Mouse (Mus musculus) heart, adult 18-20 months (tissue): ENCODE measurements around the gene Plcd3. TPM values are rescaled to one million over a fixed set of nuclear protein-coding genes. Genes with fewer than 3 reads are reported as not detected.

Experiments
- DNase-seq, 2 experiments: peaks; one replicate each; pipeline ENCODE4 v3.0.0; 2021 to 2022; ENCODE audit warnings: mixed read lengths in 1 of 2
- long read RNA-seq, 2 experiments: library from polyadenylated mRNA; stranded (forward); transcript quantifications; one replicate each; pipeline ENCODE4 v2.0.0; 2021
- total RNA-seq, 2 experiments: library from RNA; stranded (reverse); gene quantifications; 2 replicates each; pipeline ENCODE4 v1.2.3; 2021

Plcd3 gene
- total RNA-seq = 10 to 100 TPM; 11.0 to 14.5 TPM
- long read RNA-seq, experiment 1, partial matches to known transcripts = 3 of 4 reads
- long read RNA-seq, experiment 1, other reads (novel, unspliced or antisense) = 1 of 4 reads
- long read RNA-seq, experiment 2, partial matches to known transcripts = 1 of 5 reads
- long read RNA-seq, experiment 2, other reads (novel, unspliced or antisense) = 4 of 5 reads

DNA sequence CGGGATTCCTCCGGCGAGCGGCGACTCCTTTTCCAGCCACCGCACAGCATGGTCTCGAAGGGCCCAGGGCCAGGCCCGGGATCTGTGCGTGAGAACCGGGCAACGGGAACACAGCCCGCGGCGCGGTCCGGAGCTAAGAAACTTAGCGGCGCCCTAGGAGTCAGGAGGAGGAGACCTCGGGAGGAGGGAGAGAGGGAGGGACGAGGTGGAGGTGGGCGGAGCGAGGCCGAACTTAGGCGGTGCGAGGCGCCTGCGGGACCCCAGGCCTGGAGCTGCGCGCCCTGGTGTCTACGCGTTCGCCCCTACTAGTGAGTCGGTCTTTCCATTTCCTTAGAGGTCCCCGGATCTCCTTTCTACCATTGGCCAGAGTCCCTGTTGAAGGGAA, at the start of gene Plcd3, which contains the start of gene Acbd4:
TSS of gene Plcd3 (minus strand) at position 178 of the 385 bp plus-strand sequence.
TSS of gene Acbd4 (plus strand) at position 202 of the 385 bp plus-strand sequence.
- peak; percentile 93 to 94 for DNase-seq

DNA sequence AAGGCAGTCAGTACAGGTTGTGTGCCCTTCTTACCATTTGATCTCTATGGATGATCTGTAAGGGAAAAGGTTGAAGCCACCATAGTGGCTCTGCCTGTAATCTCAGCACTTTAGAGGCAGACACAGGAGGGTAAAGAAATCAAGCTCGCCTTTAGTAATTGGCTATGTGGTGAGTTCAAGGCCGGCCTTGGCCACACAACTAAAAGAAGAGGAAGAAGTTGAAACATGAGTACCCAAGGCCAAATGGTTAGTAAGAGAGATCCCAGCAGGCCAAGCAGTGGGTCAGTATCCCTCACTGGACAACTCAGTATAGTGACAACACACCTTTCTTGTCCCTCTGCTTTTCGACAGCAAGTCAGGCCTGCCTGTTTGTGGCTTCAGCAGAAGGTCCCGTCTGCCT, 48.3 kb upstream of the Plcd3 start:
- no peak for DNase-seq

GRCm38 (mm10) chr11:103147766-103148165, 46.3 kb upstream of the Plcd3 start:
- no peak for DNase-seq

GRCm38 (mm10) chr11:103146386-103146785, 44.9 kb upstream of the Plcd3 start:
- no peak for DNase-seq

- DNase-seq = peak; percentile 17 to 38
These were observed 43.1 kb upstream of the Plcd3 start for GRCm38 (mm10) chr11:103144309-103145285.

- DNase-seq = peak; percentile 54 to 71
These were observed 41.2 kb upstream of the Plcd3 start for GRCm38 (mm10) chr11:103142441-103143182.

DNA sequence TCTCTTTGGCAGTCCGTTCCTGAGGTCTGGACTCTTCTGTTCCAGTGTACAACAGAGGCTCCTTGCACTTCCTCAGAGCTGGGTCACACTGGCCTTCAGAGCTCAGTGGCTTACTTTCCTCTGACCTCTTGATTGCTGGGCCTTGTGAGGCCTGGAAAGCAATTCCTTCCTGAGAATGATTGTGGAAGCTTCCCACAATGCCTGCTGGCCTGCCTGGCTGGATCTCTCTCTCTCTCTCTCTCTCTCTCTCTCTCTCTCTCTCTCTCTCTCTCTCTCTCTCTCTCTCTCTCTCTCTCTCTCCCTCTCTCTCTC, 40.4 kb upstream of the Plcd3 start:
- DNase-seq = peak; percentile 24 to 42

GRCm38 (mm10) chr11:103141101-103141943, 39.9 kb upstream of the Plcd3 start:
- peak; percentile 81 to 84 for DNase-seq

DNA sequence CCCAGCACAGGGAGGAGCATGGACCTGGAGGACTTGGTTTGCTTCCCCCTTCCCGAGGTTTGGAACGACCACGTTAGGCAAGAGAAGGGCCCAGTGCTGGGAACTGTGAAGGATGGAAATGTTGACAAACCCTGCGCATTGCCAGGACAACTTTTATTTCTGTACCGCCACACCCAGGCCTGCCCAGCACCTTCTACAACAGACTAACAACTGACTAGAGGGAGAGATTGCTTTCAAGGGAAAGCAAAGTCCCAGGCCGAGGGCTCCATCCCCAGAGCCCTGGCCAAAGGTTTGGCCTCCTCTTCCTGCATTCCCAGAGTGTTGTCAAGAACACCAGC, 39.3 kb upstream of the Plcd3 start:
- peak in 1 of 2 experiments; percentile 52 for DNase-seq

DNA sequence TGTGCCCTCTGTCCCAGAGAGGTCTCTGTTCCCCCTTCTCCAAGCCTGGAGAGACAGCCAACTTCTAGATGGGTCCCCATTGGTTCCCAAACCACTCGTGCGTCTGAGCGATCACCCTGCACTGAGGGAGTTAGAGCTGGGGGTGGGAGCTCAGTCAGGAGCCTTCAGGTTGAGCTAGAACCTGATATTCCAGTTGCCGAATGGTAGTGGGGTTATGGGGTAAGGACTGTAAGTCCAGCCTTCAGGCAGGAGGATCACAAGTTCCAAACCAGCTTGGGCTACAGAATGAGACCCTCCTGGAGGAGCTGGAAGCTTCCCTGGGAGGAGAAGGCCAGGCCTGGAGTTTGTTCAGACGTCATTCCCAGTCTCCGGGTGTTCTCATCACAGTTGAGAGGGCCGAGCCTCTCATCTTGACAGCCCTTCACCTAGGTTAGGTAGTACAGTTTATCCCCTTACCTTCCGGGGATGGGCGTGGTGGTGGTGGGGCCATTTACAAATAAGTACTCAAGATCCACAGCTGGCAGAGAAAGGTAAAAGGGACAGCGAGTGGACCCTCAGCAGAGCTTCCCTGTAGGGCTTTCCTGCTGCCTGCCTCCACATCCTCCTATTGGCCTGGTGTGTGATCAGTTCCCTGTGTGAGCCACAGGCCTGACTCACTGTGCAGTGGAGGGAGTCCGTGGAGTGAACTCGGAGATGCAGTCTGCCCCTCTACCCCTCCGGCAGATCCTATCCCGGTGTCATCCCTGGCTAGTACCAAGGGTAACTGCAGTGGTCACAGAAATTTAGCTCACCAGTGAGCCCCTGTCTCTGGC, 38.7 kb upstream of the Plcd3 start:
- DNase-seq = no peak

DNA sequence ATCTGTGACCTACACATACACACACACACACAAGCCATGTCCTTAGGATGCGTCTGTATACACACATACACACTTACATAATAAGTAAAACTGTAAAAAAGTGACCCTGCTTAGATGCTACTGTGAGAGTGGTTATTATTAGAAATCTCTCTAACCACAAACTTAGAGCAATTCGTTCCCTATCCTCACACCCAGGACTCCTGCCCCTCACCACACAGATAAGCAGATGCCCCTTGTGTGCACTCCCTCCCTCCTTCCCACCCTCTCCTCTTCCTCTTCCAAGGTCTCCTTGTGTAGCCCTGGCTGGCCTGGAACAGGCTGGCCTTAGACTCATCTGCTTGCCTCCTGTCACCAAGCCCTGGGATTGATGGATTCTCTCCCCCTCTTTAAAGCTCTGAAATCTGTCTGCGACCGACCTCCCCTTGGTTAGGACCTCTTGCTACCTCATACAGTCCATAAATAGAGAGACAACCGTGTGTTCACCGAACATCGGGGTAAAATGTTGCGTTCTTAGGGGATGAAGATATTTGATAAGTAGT, 34.6 kb upstream of the Plcd3 start:
- DNase-seq = no peak

DNA sequence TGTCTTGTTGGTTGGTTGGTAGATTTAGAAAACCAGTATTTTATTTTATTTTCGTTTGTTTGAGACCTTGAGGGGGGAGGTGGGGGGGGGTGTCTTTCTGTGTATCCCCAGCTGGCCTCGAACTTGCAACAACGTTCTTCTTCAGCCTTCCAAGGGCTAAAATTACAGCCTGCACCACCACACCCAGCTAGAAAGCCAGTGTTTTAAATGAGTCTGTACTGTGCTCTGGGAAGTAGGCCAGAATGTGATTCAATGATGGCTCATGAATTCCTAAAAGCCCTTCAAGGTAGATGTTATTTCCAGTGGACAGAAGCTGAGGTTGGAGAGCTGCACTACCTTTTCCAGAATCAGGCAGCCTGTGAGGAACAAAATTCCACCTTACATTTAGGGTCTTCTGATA, 32.8 kb upstream of the Plcd3 start:
- DNase-seq = no peak

- DNase-seq = no peak
These were observed 32.2 kb upstream of the Plcd3 start for GRCm38 (mm10) chr11:103133456-103134185.

GRCm38 (mm10) chr11:103132576-103133455, 31.4 kb upstream of the Plcd3 start:
- DNase-seq = peak; percentile 100

DNA sequence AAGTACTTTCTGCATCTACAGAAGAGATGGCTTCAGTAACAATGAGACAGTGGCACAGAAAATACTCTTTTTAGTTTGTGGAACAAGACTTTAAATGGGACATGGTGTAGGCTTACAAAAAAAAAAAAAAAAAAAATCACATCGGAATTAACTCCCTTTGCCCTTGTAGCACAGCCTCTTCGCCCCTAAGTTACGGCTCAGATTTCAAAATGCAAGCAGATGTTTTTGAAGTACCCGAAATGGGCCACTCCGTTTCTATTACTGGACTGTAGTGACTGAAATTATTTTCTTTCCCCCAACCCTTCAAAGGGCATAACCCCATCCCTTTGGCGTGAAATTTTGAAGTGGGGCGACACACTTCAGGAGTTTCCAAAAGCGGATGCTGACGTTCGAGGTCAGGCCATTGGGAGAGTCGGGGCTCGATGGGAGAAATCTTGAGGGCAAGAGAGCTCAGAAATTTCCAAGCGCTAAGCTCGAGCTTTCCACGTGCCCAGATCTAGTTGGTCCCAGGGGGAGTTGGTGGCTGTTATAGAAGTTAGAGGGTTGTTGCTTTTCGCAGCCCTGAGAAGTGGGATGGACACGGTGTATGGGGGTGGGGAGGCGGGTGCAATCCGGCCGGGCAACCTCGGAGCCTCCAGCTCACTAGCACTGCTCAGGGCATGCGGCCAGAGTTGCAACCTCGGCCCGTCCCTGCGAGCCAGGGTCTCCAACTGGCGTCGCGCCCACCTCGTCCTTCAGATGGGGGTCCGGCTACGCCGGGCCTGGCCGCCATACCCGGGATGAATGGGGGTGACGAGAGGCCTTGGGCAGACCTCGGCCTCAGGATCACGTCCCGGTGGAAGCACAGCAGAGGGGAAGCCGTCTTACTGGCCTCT, 30.5 kb upstream of the Plcd3 start, which contains the start of gene Hexim2:
TSS of gene Hexim2 (plus strand) at position 729 of the 875 bp plus-strand sequence.
- peak; percentile 60 to 82 for DNase-seq

DNA sequence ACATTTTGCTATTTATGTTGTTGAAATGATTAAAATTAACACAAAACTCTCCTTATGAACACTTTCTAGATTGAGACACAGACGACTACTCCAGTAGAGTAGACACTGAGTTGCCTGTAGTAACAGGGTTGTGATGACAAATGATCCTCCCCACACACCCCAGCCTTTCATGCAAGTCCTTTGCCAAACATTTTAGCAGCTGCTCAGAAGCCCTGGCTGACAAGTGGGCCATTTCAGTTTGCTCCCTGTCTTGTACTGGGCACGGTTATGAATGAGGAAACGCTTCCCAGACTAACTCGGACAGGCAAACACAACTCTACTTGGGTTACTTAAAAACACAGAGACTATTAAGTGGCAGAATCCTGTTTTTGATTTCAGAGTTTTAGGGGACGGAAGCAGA, 18.9 kb upstream of the Plcd3 start:
- DNase-seq = peak in 1 of 2 experiments; percentile 36

DNA sequence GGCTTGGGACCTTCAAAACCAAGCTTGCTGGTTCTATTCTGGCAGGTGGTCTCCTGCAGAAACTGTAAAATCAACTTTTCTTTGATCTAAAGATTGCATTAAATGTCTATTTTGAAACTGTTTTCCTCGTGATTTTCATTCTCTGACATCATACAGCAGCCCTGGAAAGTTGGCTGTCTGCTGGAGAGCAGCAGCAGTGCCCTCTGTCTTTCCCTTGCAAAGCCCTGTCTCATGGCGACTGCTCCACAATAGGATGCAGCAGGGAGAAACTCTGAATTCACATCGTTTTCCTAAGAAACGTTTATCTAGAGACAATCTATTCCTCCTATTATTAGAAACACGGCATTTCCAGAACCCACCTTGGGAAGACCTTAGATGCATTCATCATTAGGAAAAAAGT, 18.2 kb upstream of the Plcd3 start:
- peak in 1 of 2 experiments; percentile 23 for DNase-seq

- peak in 1 of 2 experiments; percentile 12 for DNase-seq
These were observed 17.4 kb upstream of the Plcd3 start for GRCm38 (mm10) chr11:103118866-103119265.
